Mouse (Mus musculus): ENCODE measurements around the gene Catsper2.

DNA sequence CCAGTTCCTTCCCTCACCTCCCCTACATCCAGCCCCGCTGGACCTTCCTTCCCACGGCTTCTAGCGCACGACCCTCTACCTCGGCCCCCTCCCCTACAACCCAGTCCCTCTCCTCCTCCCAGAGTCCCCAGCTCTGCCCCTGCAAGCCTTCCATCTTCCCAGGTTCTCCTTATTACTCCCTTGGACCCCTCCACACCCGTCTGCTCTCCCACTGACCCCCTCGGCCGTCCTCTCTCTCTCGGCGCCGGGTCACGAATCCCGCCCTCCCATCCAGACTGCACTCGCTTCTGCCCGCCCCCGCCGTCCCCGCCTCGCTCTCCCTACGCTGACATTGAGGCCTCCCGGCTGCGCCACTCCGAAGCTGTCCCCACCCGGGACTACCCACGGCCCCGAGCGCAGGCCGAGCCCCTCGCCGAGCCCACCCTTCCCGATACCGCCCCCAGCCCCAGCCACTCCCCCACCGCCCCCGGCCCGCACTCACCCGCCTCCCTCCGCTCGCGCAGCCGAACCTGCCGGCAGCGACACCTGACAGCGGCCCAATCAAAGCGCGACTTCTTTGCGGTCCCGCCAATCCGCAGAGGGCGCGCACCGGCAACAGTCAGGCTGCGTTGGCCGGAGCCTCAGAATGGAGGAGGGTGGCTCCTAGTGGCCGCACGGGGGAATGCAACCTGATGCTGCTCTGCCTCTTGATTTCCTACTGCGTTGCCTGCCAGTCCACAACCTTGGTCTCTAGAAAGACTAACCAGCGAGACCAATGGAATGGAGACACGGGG lies 58.6 kb downstream of the Catsper2 start, which contains the start of gene Ppip5k1:
- TF ChIP-seq CTCF (conservative IDR thresholded peaks at IDR 0.05; ENCODE audit: low read length) (peak; percentile 83), NANOG (IDR thresholded peaks at IDR 0.05; ENCODE audit: borderline replicate concordance, low read length) (no peak), POU5F1 (IDR thresholded peaks at IDR 0.05; ENCODE audit: borderline replicate concordance, low read length) (no peak)

All from E14TG2a.4 (cell line).